15 mouse cellular contexts compared by ENCODE assay signal in the genomic region with DNA sequence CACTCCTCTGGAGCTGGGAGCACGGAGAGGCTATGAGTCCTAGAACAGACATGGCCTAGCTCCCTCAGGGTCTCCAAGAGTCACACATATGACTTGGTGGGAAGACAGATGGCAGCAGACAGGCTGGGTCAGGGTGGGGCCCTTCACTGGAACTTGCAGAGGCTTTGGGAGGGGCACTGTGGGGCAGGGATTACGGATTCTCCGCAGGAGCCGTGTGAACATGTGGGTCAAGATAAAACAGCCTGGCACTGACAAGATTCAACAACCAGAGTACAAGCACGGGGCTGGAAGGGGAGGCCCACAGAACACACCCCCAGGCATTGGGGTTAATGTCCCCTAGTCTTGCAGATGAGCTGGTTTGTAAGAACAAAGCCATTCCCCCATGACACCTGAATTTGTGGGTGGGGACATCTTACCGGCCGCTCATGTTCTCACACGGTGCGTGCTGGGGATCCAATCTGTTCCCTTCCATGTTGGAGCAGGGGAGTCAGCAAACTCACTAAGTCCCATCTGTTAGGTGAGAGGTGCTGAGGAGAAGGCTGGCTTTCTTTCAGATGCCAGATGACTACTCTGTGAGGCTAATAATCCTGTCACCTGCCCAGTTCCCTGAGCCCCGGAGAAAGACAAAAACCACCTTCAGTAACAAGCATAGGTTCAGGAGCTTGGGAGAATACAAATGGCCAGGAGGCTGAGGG. TPM values are rescaled to one million over a fixed set of nuclear protein-coding genes. Genes with fewer than 3 reads are reported as not detected.
DNase-seq lines count a peak whose midpoint lies in the region; ATAC-seq and TF ChIP-seq lines count a peak whose summit lies in the region.
"Had no signal": no experiment of that assay in that cellular context is flagged by ENCODE, and none has a peak within 500 bp of the region (broad histone marks: within the 10 kb centered on the region; RNA-seq: fewer than 3 reads in every experiment).

No protein-coding gene starts in this region.

- no peaks in the 10 kb centered on the region for H3K79me2 ChIP-seq in heart, adult 2 months (replicated peaks; ENCODE audit: control insufficient read depth, insufficient read depth, low read length)

- no peak for TF ChIP-seq EP300 in heart, adult 2 months (IDR thresholded peaks at IDR 0.05; ENCODE audit: insufficient read depth, low read depth, low read length)

- peak; percentile 33 for DNase-seq in left cerebral cortex, postnatal 4 days
- no peak for DNase-seq in left cerebral cortex, postnatal 25 days (ENCODE audit: low spot score in 2 of 2)
- peak; percentile 59 for DNase-seq in brain, embryonic 14.5 days (ENCODE audit: low read depth)
- peak; percentile 75 to 81 for DNase-seq in cerebellum, adult 2 months
- DNase-seq in adrenal gland, postnatal 14 days, result no peak
- DNase-seq in heart, adult 2 months, result no peak
- DNase-seq: adrenal gland, adult 2 months; gastrocnemius, postnatal 14 days; heart, postnatal 36 days; liver, embryonic 13.5 days; thymus, postnatal 14 days had no signal

- peak; percentile 36 for ATAC-seq in megakaryocyte-erythroid progenitor cell, adult 5-6 weeks (replicated peaks; ENCODE audit: low FRiP score, low TSS enrichment, poor library complexity, severe bottlenecking)
- ATAC-seq: midbrain, embryonic 15.5 days had no signal

- no peaks in the 10 kb centered on the region for H3K36me3 ChIP-seq in heart, adult 2 months (ENCODE audit: control insufficient read depth, insufficient read depth, low read length)
- H3K36me3 ChIP-seq: G1E; kidney, embryonic 15.5 days; liver, embryonic 13.5 days; midbrain, embryonic 15.5 days had no signal

- peaks cover 22% of the 10 kb centered on the region for H3K4me1 ChIP-seq in cerebellum, adult 2 months (ENCODE audit: control insufficient read depth, insufficient read depth, low read length)
- H3K4me1 ChIP-seq in heart, adult 2 months (ENCODE audit: control insufficient read depth, insufficient read depth, low read length), result peaks cover 3% of the 10 kb centered on the region

- intact Hi-C loops in left cerebral cortex, postnatal 4 days (cut with DNase I), result loop anchor here (10.0 kb wide), 1 partner anchor 317 kb away; no protein-coding TSS in a partner anchor
- intact Hi-C loops in left cerebral cortex, postnatal 25 days (cut with DNase I), result no loop called here
- intact Hi-C loops in heart, adult 2 months (cut with DNase I), result no loop called here

- no peaks in the 10 kb centered on the region for H3K27me3 ChIP-seq in cerebellum, adult 2 months (ENCODE audit: control insufficient read depth, insufficient read depth, low read length)
- H3K27me3 ChIP-seq in heart, adult 2 months (ENCODE audit: control insufficient read depth, insufficient read depth, low read length), result no peaks in the 10 kb centered on the region
- H3K27me3 ChIP-seq: midbrain, embryonic 15.5 days had no signal

- TF ChIP-seq POLR2A in brain, embryonic 14.5 days (IDR thresholded peaks at IDR 0.05; ENCODE audit: borderline replicate concordance, extremely low read depth, insufficient read depth, insufficient read length, poor library complexity, severe bottlenecking), result no peak
- no peak for TF ChIP-seq POLR2A in cerebellum, adult 2 months (IDR thresholded peaks at IDR 0.05; ENCODE audit: borderline replicate concordance, insufficient read depth, low read length)
- no peak for TF ChIP-seq POLR2A in heart, adult 2 months (IDR thresholded peaks at IDR 0.05; ENCODE audit: insufficient read depth, low read depth, low read length)

- no peak overlapping the region for H3K4me3 ChIP-seq in cerebellum, adult 2 months (replicated peaks; ENCODE audit: insufficient read depth, low read depth, low read length)
- H3K4me3 ChIP-seq in heart, adult 2 months, result no peak overlapping the region
- H3K4me3 ChIP-seq: kidney, embryonic 15.5 days; liver, embryonic 13.5 days; midbrain, embryonic 15.5 days had no signal

- no peak for TF ChIP-seq CTCF in brain, embryonic 14.5 days (IDR thresholded peaks at IDR 0.05; ENCODE audit: borderline replicate concordance, extremely low read depth, insufficient read depth, insufficient read length)
- TF ChIP-seq CTCF in cerebellum, adult 2 months (IDR thresholded peaks at IDR 0.05; ENCODE audit: borderline replicate concordance, insufficient read depth, low read depth, low read length), result no peak
- TF ChIP-seq CTCF in heart, adult 2 months (IDR thresholded peaks at IDR 0.05), result no peak

- no peak overlapping the region for H3K9ac ChIP-seq in heart, adult 2 months (ENCODE audit: low read depth, low read length)
- H3K9ac ChIP-seq: kidney, embryonic 15.5 days; liver, embryonic 13.5 days; midbrain, embryonic 15.5 days had no signal

- 21% methylated on average over 10 of the region's 10 CpGs for WGBS in cerebellum, adult 2 months
- 77% methylated on average over 10 of the region's 10 CpGs for WGBS in heart, adult 2 months

- H3K27ac ChIP-seq in cerebellum, adult 2 months (ENCODE audit: insufficient read depth, low read length), result peak overlapping the region; percentile 77
- no peak overlapping the region; the same call in 1 of the 2 replicates for H3K27ac ChIP-seq in heart, adult 2 months
- H3K27ac ChIP-seq: kidney, embryonic 15.5 days; liver, embryonic 13.5 days; midbrain, embryonic 15.5 days had no signal

RNA-seq across cellular contexts. Expression of gene Abhd2, which starts 30.9 kb away (rescaled TPM):
- total RNA-seq in left cerebral cortex, postnatal 4 days (2021), result 100 to 1,000 TPM; 112 to 114 TPM
- 100 to 1,000 TPM; 103 to 120 TPM for total RNA-seq in left cerebral cortex, postnatal 25 days (2021)
- polyA plus RNA-seq in brain, embryonic 14.5 days (2012; rRNA removed), result 15.0 and 28.7 TPM in 2 replicates
- 22.0 and 25.3 TPM in 2 replicates for polyA plus RNA-seq in cerebellum, adult 2 months (2012; rRNA removed)
- 23.6 and 25.4 TPM in 2 replicates for total RNA-seq in megakaryocyte-erythroid progenitor cell, adult 5-6 weeks (2014; fragmentation: Nextera tagmentation)
- 13.0 and 13.9 TPM in 2 replicates for total RNA-seq in megakaryocyte-erythroid progenitor cell, adult 5-6 weeks (2017)
- total RNA-seq in adrenal gland, postnatal 14 days (2021), result 485 and 569 TPM in 2 replicates
- total RNA-seq in heart, adult 2 months (2021), result 10 to 100 TPM; 33.8 to 36.3 TPM
- 8.4 and 15.8 TPM in 2 replicates for polyA plus RNA-seq in heart, adult 2 months (2012; rRNA removed)

Comparison
In these comparisons a context has a peak if more than half of its experiments do, and no peak if none do; other contexts are left out.
1. DNase-seq: peak in left cerebral cortex, postnatal 4 days (single experiment), brain, embryonic 14.5 days (single experiment) and cerebellum, adult 2 months (2 of 2); none in left cerebral cortex, postnatal 25 days (0 of 2), adrenal gland, postnatal 14 days (single experiment) and heart, adult 2 months (0 of 2).